Mouse (Mus musculus): Measurements from ENCODE around the gene Arf3. TPM values are rescaled to one million over a fixed set of nuclear protein-coding genes. Genes with fewer than 3 reads are reported as not detected.

The Arf3 gene
- polyA plus RNA-seq, 1 experiment from 2014 or later, result 107 TPM

DNA sequence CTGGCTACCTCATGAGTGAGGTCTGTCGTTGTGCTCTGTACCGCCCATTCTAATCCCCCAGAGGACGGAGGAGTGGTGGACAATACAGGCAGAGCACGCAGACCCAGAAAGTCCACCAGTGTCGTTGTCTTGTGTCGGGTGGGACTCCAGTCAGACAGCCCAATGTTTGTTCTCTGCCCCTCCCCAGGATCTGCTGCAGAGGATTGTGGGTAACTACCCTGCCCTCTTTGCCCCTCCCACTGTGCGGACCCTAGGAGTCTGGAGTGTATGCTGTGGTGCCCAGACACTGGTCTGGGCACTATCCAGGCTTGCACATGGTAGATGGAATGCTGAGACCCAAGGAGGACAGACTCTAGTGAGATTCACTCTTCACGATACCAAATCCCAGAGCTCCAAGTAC lies 66.8 kb downstream of the Arf3 start:
- WGBS, result 55% methylated on average over 8 of the region's 8 CpGs
- H3K4me1 ChIP-seq (ENCODE audit: control insufficient read depth, insufficient read depth, low read depth, low read length), result peaks cover 11% of the 10 kb centered on the region
- ATAC-seq, result no peak

GRCm38 (mm10) chr15:98695726-98696125 lies 67.3 kb downstream of the Arf3 start:
- peaks cover 15% of the 10 kb centered on the region for H3K4me1 ChIP-seq (ENCODE audit: control insufficient read depth, insufficient read depth, low read depth, low read length)
- no peak for ATAC-seq
- no peak overlapping the region for H3K9ac ChIP-seq (ENCODE audit: low read depth, low read length)
- H3K9me3 ChIP-seq (ENCODE audit: control insufficient read depth, low read length), result no peaks in the 10 kb centered on the region
- no peak overlapping the region for H3K4me2 ChIP-seq (ENCODE audit: low read length)
- H3K27me3 ChIP-seq (replicated peaks; ENCODE audit: control insufficient read depth, insufficient read depth, low read length), result peaks cover 3% of the 10 kb centered on the region; the same call in 1 of the 2 replicates
- H3K4me3 ChIP-seq (ENCODE audit: low read length), result no peak overlapping the region
- 45% methylated on average over 9 of the region's 9 CpGs for WGBS
- H3K36me3 ChIP-seq (ENCODE audit: control insufficient read depth, insufficient read depth, low read length), result no peaks in the 10 kb centered on the region
- H3K27ac ChIP-seq (ENCODE audit: low read depth, low read length), result no peak overlapping the region

More for the DNA sequence above, 66.8 kb downstream of the Arf3 start:
- Histone ChIP-seq H3K27ac (ENCODE audit: low read depth, low read length) (no peak overlapping the region), H3K4me3 (ENCODE audit: low read length) (no peak overlapping the region), H3K9ac (ENCODE audit: low read depth, low read length) (no peak overlapping the region), H3K9me3 (ENCODE audit: control insufficient read depth, low read length) (no peaks in the 10 kb centered on the region), H3K36me3 (ENCODE audit: control insufficient read depth, insufficient read depth, low read length) (no peaks in the 10 kb centered on the region), H3K4me2 (ENCODE audit: low read length) (no peak overlapping the region), H3K27me3 (replicated peaks; ENCODE audit: control insufficient read depth, insufficient read depth, low read length) (peaks cover 6% of the 10 kb centered on the region)

- WGBS, result 50% methylated on average over 11 of the region's 11 CpGs
- Histone ChIP-seq H3K4me2 (ENCODE audit: low read length) (no peak overlapping the region), H3K27me3 (replicated peaks; ENCODE audit: control insufficient read depth, insufficient read depth, low read length) (no peaks in the 10 kb centered on the region), H3K9ac (ENCODE audit: low read depth, low read length) (no peak overlapping the region), H3K36me3 (ENCODE audit: control insufficient read depth, insufficient read depth, low read length) (no peaks in the 10 kb centered on the region), H3K9me3 (ENCODE audit: control insufficient read depth, low read length) (no peaks in the 10 kb centered on the region), H3K27ac (ENCODE audit: low read depth, low read length) (no peak overlapping the region), H3K4me1 (ENCODE audit: control insufficient read depth, insufficient read depth, low read depth, low read length) (peaks cover 13% of the 10 kb centered on the region), H3K4me3 (ENCODE audit: low read length) (no peak overlapping the region)
- no peak for ATAC-seq
These were observed 70.8 kb downstream of the Arf3 start for GRCm38 (mm10) chr15:98692171-98692715.

- H3K4me1 ChIP-seq (ENCODE audit: control insufficient read depth, insufficient read depth, low read depth, low read length), result peaks cover 13% of the 10 kb centered on the region
- no peaks in the 10 kb centered on the region for H3K36me3 ChIP-seq (ENCODE audit: control insufficient read depth, insufficient read depth, low read length)
- H3K4me3 ChIP-seq (ENCODE audit: low read length), result no peak overlapping the region
- ATAC-seq, result peak; percentile 68
- H3K27me3 ChIP-seq (replicated peaks; ENCODE audit: control insufficient read depth, insufficient read depth, low read length), result no peaks in the 10 kb centered on the region
- H3K9ac ChIP-seq (ENCODE audit: low read depth, low read length), result no peak overlapping the region
- H3K9me3 ChIP-seq (ENCODE audit: control insufficient read depth, low read length), result no peaks in the 10 kb centered on the region
- H3K27ac ChIP-seq (ENCODE audit: low read depth, low read length), result no peak overlapping the region
- H3K4me2 ChIP-seq (ENCODE audit: low read length), result peak overlapping the region; percentile 14; the same call in 1 of the 2 replicates
- WGBS, result 9% methylated on average over 7 of the region's 7 CpGs
These were observed 71.4 kb downstream of the Arf3 start for GRCm38 (mm10) chr15:98691486-98692147.

GRCm38 (mm10) chr15:98689682-98690081 lies 73.3 kb downstream of the Arf3 start:
- WGBS, result 82% methylated on average over 2 of the region's 2 CpGs

More at GRCm38 (mm10) chr15:98689682-98690081, 73.3 kb downstream of the Arf3 start:
- Histone ChIP-seq H3K27ac (ENCODE audit: low read depth, low read length) (no peak overlapping the region), H3K9me3 (ENCODE audit: control insufficient read depth, low read length) (no peaks in the 10 kb centered on the region), H3K4me2 (ENCODE audit: low read length) (no peak overlapping the region), H3K4me3 (ENCODE audit: low read length) (no peak overlapping the region), H3K36me3 (ENCODE audit: control insufficient read depth, insufficient read depth, low read length) (no peaks in the 10 kb centered on the region), H3K4me1 (ENCODE audit: control insufficient read depth, insufficient read depth, low read depth, low read length) (peaks cover 13% of the 10 kb centered on the region), H3K9ac (ENCODE audit: low read depth, low read length) (no peak overlapping the region), H3K27me3 (replicated peaks; ENCODE audit: control insufficient read depth, insufficient read depth, low read length) (no peaks in the 10 kb centered on the region)
- no peak for ATAC-seq

Other genes with a start within 250 kb of the Arf3 start
- gene Kansl2, start 228.9 kb downstream of the Arf3 start, polyA plus RNA-seq (2015; fragmentation: Nextera tagmentation; extraction: Ambion mirVana), result 90.4 and 102 TPM in 2 replicates
- gene Ccnt1, start 192.3 kb downstream of the Arf3 start, polyA plus RNA-seq (2015; fragmentation: Nextera tagmentation; extraction: Ambion mirVana), result 58.9 and 69.4 TPM in 2 replicates
- 0.30 and 0.31 TPM in 2 replicates for gene 4930415O20Rik, start 192.2 kb downstream of the Arf3 start, polyA plus RNA-seq (2015; fragmentation: Nextera tagmentation; extraction: Ambion mirVana)
- 9.1 and 10.1 TPM in 2 replicates for gene Adcy6, start 153.1 kb downstream of the Arf3 start, polyA plus RNA-seq (2015; fragmentation: Nextera tagmentation; extraction: Ambion mirVana)
- 129 and 141 TPM in 2 replicates for gene Cacnb3, start 132.4 kb downstream of the Arf3 start, polyA plus RNA-seq (2015; fragmentation: Nextera tagmentation; extraction: Ambion mirVana)
- 17.8 and 19.7 TPM in 2 replicates for gene Ddx23, start 100.3 kb downstream of the Arf3 start, polyA plus RNA-seq (2015; fragmentation: Nextera tagmentation; extraction: Ambion mirVana)
- gene Rnd1, start 85.8 kb downstream of the Arf3 start, polyA plus RNA-seq (2015; fragmentation: Nextera tagmentation; extraction: Ambion mirVana), result 12.6 and 16.7 TPM in 2 replicates
- gene Ccdc65, start 55.0 kb downstream of the Arf3 start, polyA plus RNA-seq (2015; fragmentation: Nextera tagmentation; extraction: Ambion mirVana), result 7.9 and 9.0 TPM in 2 replicates
- gene Fkbp11, start 35.0 kb downstream of the Arf3 start, polyA plus RNA-seq (2015; fragmentation: Nextera tagmentation; extraction: Ambion mirVana), result 6.3 and 8.9 TPM in 2 replicates
- 0.06 TPM in 1 of 2 replicates, not detected in the other for gene Wnt10b, start 14.9 kb upstream of the Arf3 start, polyA plus RNA-seq (2015; fragmentation: Nextera tagmentation; extraction: Ambion mirVana)
- 1.2 and 2.3 TPM in 2 replicates for gene Wnt1, start 26.6 kb upstream of the Arf3 start, polyA plus RNA-seq (2015; fragmentation: Nextera tagmentation; extraction: Ambion mirVana)
- 0.30 and 0.31 TPM in 2 replicates for gene Ddn, start 46.3 kb upstream of the Arf3 start, polyA plus RNA-seq (2015; fragmentation: Nextera tagmentation; extraction: Ambion mirVana)
- 72.5 and 74.4 TPM in 2 replicates for gene Prkag1, start 68.3 kb upstream of the Arf3 start, polyA plus RNA-seq (2015; fragmentation: Nextera tagmentation; extraction: Ambion mirVana)
- 8.8 and 9.3 TPM in 2 replicates for gene Kmt2d, start 108.0 kb upstream of the Arf3 start, polyA plus RNA-seq (2015; fragmentation: Nextera tagmentation; extraction: Ambion mirVana)
- gene Rhebl1, start 131.3 kb upstream of the Arf3 start, polyA plus RNA-seq (2015; fragmentation: Nextera tagmentation; extraction: Ambion mirVana), result 31.4 and 33.4 TPM in 2 replicates
- gene Dhh, start 135.3 kb upstream of the Arf3 start, polyA plus RNA-seq (2015; fragmentation: Nextera tagmentation; extraction: Ambion mirVana), result 1.3 and 2.1 TPM in 2 replicates
- 25.9 and 27.0 TPM in 2 replicates for gene Lmbr1l, start 155.0 kb upstream of the Arf3 start, polyA plus RNA-seq (2015; fragmentation: Nextera tagmentation; extraction: Ambion mirVana)
- 1,672 and 1,683 TPM in 2 replicates for gene Tuba1b, start 171.4 kb upstream of the Arf3 start, polyA plus RNA-seq (2015; fragmentation: Nextera tagmentation; extraction: Ambion mirVana)
- not detected in 2 replicates for gene Gm49450, start 190.3 kb upstream of the Arf3 start, polyA plus RNA-seq (2015; fragmentation: Nextera tagmentation; extraction: Ambion mirVana)
- gene Tuba1a, start 190.5 kb upstream of the Arf3 start, polyA plus RNA-seq (2015; fragmentation: Nextera tagmentation; extraction: Ambion mirVana), result 15,480 and 15,543 TPM in 2 replicates

Data from hindbrain, embryonic 16.5 days (tissue).